Mouse (Mus musculus) left cerebral cortex, postnatal 25 days (tissue): ENCODE results near the gene Gpr156. TPM values are rescaled to one million over a fixed set of nuclear protein-coding genes. Genes with fewer than 3 reads are reported as not detected.
"Not testable (repeated sequence)": the region's sequence is repeated elsewhere in the genome, so short reads cannot be mapped to it uniquely, and the experiment has no call there.

Experiments used
- DNase-seq, 2 experiments: peaks; one replicate each; pipeline ENCODE4 v3.0.0; 2022; ENCODE audit warnings: low spot score in 2 of 2, mixed read lengths in 1 of 2
- intact Hi-C: fragments of 180-260 bp; cut with DNase I; formaldehyde crosslinking; loops from one replicate; pipeline ENCODE4 v1.15.1; 2025
- total RNA-seq, 2 experiments: library from RNA; stranded (reverse); gene quantifications; 2 replicates each; pipeline ENCODE4 v1.2.3; 2021

The Gpr156 gene
- total RNA-seq, 2 experiments from 2014 or later = 0.46 to 0.48 TPM

DNA sequence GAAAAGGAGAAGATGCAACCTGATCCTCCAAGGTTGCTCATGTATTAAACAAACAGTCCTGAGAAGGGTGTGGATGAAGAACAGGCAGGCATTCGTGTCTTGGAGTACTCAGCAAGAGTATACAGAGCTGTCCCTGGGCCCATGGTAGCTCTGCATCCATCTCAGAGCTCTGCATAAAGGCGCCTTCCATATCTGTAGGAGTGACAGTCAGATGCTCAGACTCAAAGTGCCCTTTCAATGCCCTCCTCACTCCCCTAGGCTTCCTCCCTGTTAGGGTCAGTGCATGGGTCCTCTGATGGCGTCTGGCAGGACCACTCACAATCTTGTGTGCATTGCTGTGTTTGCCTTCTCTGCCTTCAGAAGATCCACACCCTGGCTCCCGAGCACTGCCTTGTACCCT is 36.9 kb downstream of the Gpr156 start:
- intact Hi-C loops = no loop called here

GRCm38 (mm10) chr16:37953991-37954942 is 38.0 kb downstream of the Gpr156 start:
- intact Hi-C loops = no loop called here
- DNase-seq = no peak

More for the DNA sequence above, 36.9 kb downstream of the Gpr156 start:
- no peak for DNase-seq

DNA sequence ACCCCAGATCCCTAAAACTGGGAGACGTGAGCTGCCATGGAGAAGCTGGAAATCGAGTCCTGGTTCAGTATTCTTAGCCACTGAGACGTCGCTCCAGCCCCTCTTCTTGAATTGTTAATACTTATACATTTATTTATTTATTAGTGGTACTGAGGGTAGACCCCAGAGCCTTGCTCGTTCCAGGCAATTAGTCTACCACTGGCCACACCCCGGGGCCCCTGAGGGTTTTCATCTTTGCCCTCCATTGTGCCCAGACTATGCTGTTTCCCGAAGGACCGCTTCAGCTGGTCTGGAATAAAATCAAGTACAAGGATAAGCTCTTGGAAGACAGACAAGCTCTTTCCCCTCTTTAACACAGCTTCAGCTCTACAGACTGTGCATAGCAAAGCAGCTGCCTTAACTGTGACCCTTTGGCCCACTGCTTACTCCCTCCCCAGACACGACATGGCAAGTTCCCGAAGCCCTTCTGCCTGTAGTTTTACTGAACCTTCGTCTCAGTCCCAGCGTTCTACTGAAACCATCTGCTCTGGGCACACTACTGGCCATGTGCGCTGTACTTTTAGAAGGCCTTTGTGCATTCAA is 39.1 kb downstream of the Gpr156 start:
- no peak for DNase-seq
- intact Hi-C loops = no loop called here

DNA sequence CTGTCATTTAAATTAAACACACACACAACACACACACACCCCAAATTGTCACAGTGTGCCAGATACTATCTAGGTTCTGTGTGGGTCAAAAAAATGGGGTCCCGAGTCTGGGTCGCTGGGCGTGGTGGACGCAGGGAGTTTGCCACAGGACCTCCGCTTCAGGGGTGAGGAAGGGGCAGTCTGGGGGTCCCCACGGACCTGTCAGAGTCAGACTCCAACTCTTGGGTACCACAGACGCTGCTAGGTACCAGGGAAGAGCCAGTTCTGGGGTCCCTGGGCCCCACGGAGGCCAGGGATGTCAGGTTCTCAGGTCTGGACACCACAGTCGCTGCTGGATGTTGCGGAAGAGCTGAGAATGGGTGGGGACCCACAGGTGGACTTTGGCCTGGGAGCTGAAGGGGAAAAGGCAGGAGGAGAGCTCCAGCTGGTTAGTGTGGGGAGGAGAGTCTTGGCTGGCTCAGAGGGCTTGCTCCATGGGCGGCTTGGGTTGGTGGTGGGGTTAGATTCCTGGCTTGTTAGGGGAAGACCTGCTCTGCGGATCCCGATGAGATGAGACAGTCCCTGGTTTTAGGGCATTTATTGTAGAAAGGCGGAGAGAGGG is 39.9 kb downstream of the Gpr156 start:
- intact Hi-C loops = no loop called here
- DNase-seq = no peak

GRCm38 (mm10) chr16:37956751-37957150 is 40.5 kb downstream of the Gpr156 start:
- intact Hi-C loops = no loop called here
- DNase-seq = no peak

DNA sequence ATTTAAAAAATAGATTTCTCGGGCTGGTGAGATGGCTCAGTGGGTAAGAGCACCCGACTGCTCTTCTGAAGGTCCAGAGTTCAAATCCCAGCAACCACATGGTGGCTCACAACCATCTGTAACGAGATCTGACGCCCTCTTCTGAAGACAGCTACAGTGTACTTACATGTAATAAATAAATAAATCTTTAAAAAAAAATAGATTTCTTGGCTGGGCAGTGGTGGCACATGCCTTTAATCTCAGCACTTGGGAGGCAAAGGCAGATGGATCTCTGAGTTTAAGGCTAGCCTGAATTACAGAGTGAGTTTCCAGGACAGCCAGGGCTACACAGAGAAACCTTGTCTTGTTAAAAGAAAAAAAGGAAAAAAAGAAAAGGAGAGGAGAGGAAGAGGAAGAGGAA is 46.4 kb downstream of the Gpr156 start:
- DNase-seq, intact Hi-C loops: not testable (repeated sequence)

DNA sequence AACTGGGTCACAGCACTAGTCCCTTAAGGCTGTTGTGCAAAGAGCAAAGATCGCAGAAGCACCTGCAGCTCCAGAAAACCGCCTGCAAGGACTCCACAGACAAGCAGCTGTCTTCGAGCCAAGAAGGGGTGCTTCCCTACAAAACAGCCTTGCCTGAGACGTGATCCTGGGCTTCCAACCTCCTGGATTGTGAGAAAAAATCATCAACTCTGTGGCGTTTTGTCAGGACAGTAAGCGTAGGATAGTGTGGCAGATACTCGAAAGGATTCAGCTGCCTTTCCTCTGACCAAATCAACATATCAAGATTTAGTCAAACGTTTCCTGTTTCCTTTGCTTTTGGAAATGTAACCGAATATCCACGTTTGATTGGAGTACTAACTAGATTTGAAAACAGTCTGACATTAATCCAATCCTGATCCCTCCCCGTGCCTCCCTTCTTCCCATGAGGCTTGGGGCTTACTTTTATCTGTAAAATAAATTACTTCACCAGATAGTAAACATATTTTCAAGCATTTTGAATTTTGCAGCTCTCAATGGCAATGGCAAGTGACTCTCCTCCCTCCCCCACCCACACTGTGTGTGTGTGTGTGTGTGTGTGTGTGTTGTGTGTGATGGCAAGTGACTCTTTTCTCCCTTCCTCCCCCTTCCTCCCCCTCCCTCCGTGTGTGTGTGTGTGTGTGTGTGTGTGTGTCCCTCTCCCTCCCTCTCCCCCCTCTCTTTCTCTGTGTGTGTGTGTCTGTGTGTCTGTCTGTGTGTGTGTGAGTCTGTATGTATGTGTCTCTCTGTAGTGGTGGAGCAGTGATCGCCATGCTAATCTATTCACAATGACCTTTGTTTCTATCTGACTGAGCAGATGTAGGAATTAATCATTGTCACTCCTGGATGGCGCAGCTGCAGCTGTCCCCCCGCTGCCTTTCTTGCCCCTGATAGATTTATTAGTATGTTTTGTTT is 47.3 kb downstream of the Gpr156 start:
- intact Hi-C loops = no loop called here
- DNase-seq = no peak

DNA sequence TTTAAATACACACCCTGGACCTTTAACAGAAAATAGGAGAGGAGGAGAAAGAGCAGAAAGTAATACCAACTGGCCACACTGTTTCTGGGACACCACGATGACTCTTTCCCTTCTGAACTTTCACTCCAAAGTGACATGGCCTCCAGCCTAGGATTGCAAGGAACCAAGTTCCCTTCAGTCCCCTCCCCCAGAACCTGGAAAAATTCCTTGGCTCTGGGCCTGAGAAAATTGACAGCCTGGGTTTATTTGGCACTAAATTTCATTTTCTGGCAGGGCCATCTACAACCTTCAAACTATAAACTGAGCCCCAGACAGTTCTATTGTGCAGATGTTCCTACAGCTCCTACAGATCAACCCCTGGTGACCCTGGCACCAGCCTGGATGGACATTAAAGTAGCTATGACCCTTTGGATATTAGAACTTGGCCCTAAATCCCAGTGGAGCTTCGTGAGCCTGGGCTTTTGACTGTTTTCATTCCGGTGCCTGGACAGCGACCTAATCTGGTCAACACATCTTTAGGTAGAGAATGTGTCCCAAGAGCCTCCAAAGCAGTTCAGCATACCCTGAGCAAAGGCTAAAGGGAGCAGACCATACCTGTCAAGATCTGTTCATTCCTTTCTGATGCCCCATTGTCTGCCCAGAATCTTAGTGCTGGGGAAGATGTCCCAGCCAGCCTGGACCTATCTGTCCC is 48.2 kb downstream of the Gpr156 start:
- intact Hi-C loops = no loop called here
- DNase-seq = no peak

GRCm38 (mm10) chr16:37966871-37967270 is 50.6 kb downstream of the Gpr156 start:
- intact Hi-C loops = no loop called here

GRCm38 (mm10) chr16:37967415-37967814 is 51.1 kb downstream of the Gpr156 start:
- intact Hi-C loops = no loop called here
- no peak for DNase-seq

More at GRCm38 (mm10) chr16:37966871-37967270, 50.6 kb downstream of the Gpr156 start:
- no peak for DNase-seq

GRCm38 (mm10) chr16:37971522-37971921 is 55.2 kb downstream of the Gpr156 start:
- no peak for DNase-seq
- intact Hi-C loops = no loop called here

DNA sequence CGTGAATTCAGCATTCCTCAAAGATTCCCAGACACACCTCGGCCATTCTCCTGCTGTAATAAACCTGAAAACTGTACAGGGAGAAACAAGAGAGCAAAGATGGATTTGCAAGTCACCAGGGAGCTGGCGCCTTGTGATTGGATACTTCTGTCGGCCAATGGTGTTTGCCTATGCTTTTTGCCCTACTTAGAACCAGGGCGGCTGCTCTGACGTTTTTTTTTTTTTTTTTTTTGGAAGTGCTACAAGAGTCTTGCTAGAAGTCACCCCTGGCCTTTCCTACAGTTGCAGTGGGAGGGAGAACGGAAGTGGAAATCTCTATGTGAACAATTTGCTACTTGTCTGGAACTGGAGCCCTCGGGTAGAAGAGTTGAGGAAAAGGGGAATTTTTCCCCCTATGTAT is 56.1 kb downstream of the Gpr156 start:
- intact Hi-C loops = no loop called here
- DNase-seq = no peak

DNA sequence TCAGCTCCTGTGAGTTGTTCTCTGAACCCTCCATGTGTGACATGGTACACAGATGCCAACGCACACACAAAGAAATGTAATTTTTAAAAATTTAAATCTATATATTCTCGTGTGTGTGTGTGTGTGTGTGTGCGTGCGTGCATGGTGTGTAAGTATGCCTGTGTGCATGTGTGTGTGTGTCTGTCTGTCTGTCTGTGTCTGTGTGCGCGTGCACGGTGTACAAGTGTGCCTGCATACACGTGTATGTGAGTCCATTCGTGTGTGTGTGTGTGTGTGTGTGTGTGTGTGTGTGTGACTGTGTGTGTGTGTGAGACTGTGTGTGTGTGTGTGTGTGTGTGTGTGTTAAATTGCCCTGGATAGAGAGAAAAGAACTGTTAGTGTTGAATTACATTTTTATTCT is 56.9 kb downstream of the Gpr156 start:
- intact Hi-C loops, DNase-seq: not testable (repeated sequence)

- DNase-seq = peak; percentile 47 to 65
- intact Hi-C loops = no loop called here
Observed at GRCm38 (mm10) chr16:37973855-37974519, 57.7 kb downstream of the Gpr156 start.

- intact Hi-C loops = loop anchor here (1.0 to 5.0 kb wide), 2 partner anchors 14 to 223 kb away; no protein-coding TSS in a partner anchor
- DNase-seq = peak; percentile 69 to 90
Observed at GRCm38 (mm10) chr16:37974520-37975340, 58.4 kb downstream of the Gpr156 start.

GRCm38 (mm10) chr16:37981907-37982306 is 65.6 kb downstream of the Gpr156 start:
- intact Hi-C loops = no loop called here
- DNase-seq = no peak

DNA sequence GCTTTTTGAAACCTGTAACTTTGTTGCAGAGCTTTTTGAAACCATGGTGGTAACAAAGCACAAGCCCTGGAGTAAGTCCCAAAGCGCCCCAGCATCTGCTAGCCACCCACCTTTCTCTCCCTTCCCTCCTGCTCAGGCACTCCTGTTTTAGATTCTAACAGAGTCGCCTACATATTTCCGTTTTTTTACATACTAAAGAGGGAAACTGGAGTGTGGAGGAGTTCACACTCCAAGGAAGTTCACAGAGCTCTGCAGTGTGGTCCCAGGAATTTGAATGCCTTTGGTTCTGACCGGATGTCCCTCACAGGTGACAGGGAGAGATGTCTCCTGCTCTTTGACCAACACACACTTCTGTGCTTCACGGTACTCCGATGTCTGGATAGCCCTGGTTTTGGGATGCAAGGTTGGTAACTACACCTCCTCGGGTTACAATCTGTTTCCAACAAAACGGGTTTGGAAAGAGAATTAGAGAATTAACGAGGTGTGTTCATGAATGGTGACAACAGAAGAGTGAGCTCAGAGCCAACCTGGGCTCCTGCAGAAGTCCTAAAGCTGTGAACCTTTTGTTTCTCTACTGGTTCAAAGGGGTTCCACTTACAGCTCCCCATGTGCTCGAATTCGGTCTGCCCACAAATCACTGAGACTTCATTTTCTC is 72.0 kb downstream of the Gpr156 start:
- intact Hi-C loops = loop anchor here (1.0 to 2.0 kb wide), 3 partner anchors 13 to 100 kb away; partner anchors contain the start of gene Gsk3b
- peak; percentile 52 to 94 for DNase-seq
